Mouse (Mus musculus) erythroblast, embryonic 14.5 days (primary cell): ENCODE results near the gene Gsta3. TPM values are rescaled to one million over a fixed set of nuclear protein-coding genes. Genes with fewer than 3 reads are reported as not detected.
"Not testable (repeated sequence)": the region's sequence is repeated elsewhere in the genome, so short reads cannot be mapped to it uniquely, and the experiment has no call there.

Experiments used
- H3K27me3 ChIP-seq: 2 replicates; pipeline ENCODE4 v1.6.1; 2012; ENCODE audit warnings: inconsistent platforms; ENCODE audit not compliant: control insufficient read depth
- H3K36me3 ChIP-seq: 2 replicates; pipeline ENCODE4 v1.6.1; 2012; ENCODE audit warnings: mild to moderate bottlenecking, inconsistent platforms; ENCODE audit not compliant: control insufficient read depth
- H3K4me1 ChIP-seq: 2 replicates; pipeline ENCODE4 v1.6.1; 2012; ENCODE audit warnings: inconsistent platforms; ENCODE audit not compliant: control insufficient read depth
- H3K4me3 ChIP-seq: replicated peaks from 2 replicates; pipeline ENCODE3; 2012; ENCODE audit warnings: moderate library complexity, mild to moderate bottlenecking, inconsistent platforms
- H3K9me3 ChIP-seq: 2 replicates; pipeline ENCODE4 v1.6.1; 2012; ENCODE audit warnings: low read length, inconsistent platforms, mixed read lengths; ENCODE audit not compliant: control insufficient read depth
- GATA1 ChIP-seq: IDR thresholded peaks from 2 replicates; pipeline ENCODE4 v1.6.1; 2012; ENCODE audit warnings: low read length, inconsistent platforms, mixed read lengths
- TAL1 ChIP-seq: IDR thresholded peaks from 3 replicates; pipeline ENCODE4 v1.6.1; 2012; ENCODE audit warnings: low read length, inconsistent platforms, mixed read lengths
- polyA plus RNA-seq: library from polyadenylated mRNA; stranded (reverse); fragments of >175 nt; gene quantifications from 2 replicates; pipeline ENCODE4 v1.2.3, GENCODE M21; 2012

Gsta3 gene
- polyA plus RNA-seq, 1 experiment = 0.02 TPM

DNA sequence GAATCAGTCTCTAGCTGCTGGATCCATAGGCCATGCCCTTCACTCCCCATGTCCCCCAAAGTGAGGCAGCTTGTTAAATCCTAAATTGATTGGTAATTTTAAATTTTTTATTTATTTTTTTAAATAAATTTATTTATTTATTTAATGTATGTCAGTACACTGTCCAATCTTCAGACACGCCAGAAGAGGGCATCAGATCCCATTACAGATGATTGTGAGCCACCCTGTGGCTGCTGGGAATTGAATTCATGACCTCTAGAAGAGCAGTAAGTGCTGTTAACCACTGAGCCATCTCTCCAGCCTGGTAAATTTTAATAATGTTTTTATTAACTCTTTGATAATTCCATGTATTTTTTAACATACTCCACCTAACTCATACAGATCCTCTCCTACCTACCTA is 26.4 kb downstream of the Gsta3 start:
- Histone ChIP-seq H3K27me3 (no peaks in the 10 kb centered on the region), H3K4me3 (no peak overlapping the region), H3K4me1 (no peaks in the 10 kb centered on the region), H3K36me3 (no peaks in the 10 kb centered on the region; the same call in 1 of the 2 replicates), H3K9me3 (no peaks in the 10 kb centered on the region)
- no peak for TF ChIP-seq GATA1
- no peak for TF ChIP-seq TAL1

GRCm38 (mm10) chr1:21267466-21267865 is 27.1 kb downstream of the Gsta3 start:
- H3K9me3 ChIP-seq, H3K4me1 ChIP-seq, H3K27me3 ChIP-seq, H3K36me3 ChIP-seq, H3K4me3 ChIP-seq: not testable (repeated sequence)

- Histone ChIP-seq H3K36me3 (no peaks in the 10 kb centered on the region), H3K9me3 (no peaks in the 10 kb centered on the region), H3K27me3 (0 out of 2 replicates have a peak, but pooled peaks cover 2% of the 10 kb centered on the region), H3K4me1 (no peaks in the 10 kb centered on the region), H3K4me3 (no peak overlapping the region)
- TF ChIP-seq TAL1 (no peak), GATA1 (no peak)
Measured at GRCm38 (mm10) chr1:21271343-21272055, 31.1 kb downstream of the Gsta3 start.

DNA sequence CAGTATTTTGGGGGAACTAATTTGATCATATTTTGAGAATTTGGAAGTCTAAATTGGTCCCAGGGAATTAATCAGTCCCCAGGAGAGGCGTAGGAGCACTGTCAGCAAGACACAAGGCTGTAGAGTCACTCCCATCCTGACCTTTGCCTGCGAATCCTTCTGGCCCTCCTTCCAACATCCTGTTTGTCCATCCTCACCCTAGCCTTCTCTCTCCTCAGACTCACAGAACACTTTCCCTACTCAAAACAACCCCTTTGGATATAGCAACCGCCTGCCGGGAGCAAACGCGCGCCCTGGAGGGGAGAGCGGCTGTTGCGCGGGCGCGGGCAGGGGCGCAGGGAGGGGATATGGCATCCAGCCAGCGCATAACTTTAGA is 31.7 kb downstream of the Gsta3 start:
- TF ChIP-seq GATA1 (no peak), TAL1 (no peak)
- Histone ChIP-seq H3K9me3 (no peaks in the 10 kb centered on the region), H3K4me3 (no peak overlapping the region), H3K36me3 (no peaks in the 10 kb centered on the region), H3K27me3 (0 out of 2 replicates have a peak, but pooled peaks cover 2% of the 10 kb centered on the region), H3K4me1 (no peaks in the 10 kb centered on the region)

DNA sequence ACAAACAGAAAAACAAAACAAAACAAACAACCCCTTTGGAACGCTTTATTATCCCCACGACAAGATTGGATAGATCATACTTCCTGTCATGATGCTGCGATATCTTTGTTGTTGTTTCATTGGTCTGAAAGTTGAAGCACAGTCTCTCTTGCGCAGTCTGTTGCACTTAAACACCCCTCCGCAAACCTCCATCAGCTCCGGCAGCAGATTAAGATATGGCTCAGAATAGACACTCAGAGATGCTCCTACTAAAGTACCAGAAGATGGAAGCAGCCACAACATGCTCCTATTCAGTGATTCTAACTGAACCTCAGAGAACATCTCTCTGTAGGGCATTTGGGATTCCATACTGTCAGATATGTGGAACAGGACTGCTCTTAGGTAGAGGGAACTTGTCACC is 32.7 kb downstream of the Gsta3 start:
- Histone ChIP-seq H3K36me3 (no peaks in the 10 kb centered on the region), H3K9me3 (no peaks in the 10 kb centered on the region), H3K27me3 (0 out of 2 replicates have a peak, but pooled peaks cover 2% of the 10 kb centered on the region), H3K4me3 (no peak overlapping the region), H3K4me1 (no peaks in the 10 kb centered on the region)
- TF ChIP-seq TAL1 = no peak
- no peak for TF ChIP-seq GATA1

GRCm38 (mm10) chr1:21274437-21275040 is 34.1 kb downstream of the Gsta3 start:
- Histone ChIP-seq H3K36me3 (no peaks in the 10 kb centered on the region), H3K9me3 (no peaks in the 10 kb centered on the region), H3K4me1 (no peaks in the 10 kb centered on the region), H3K27me3 (0 out of 2 replicates have a peak, but pooled peaks cover 2% of the 10 kb centered on the region), H3K4me3 (no peak overlapping the region)
- TF ChIP-seq TAL1 (no peak), GATA1 (no peak)

DNA sequence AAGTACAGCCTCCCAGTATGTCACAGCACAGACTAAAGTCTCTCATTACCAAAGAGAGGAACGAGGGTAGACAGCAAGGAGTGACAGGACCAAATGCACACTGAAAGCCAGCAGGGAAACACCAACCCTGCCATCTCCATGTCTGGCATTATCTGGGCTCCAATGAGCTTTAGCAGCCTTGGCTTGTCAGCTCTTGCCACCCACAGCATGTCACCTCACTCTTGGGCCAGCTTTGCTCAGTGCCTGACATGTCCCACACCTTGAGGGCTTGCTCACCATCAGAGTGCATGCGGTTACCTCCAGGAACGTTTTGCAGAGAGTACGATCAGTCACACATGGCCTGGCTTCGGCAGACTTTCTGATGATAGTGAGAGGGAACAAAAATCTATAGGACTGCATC is 35.0 kb downstream of the Gsta3 start:
- not testable (repeated sequence) for H3K4me3 ChIP-seq, H3K27me3 ChIP-seq, H3K9me3 ChIP-seq, H3K36me3 ChIP-seq, H3K4me1 ChIP-seq

DNA sequence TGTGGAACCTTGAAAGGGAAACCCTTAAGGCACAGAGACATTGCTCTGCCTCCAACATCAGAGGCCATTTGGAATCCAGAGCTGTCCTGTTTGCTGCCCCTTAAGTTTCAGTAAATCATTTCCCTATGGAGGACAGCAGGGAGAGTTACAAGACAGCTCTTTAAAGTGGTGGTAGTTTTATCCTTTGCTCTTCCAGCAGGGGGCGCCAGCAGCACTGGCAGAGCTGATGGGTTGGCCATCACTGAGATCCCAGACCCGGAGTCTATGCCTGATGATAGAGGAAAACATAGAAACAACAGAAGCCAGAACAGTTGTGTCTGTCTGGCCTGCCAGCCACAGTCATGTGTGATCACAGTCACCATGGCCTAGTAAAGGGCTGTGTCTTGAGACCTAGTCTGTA is 35.8 kb downstream of the Gsta3 start:
- not testable (repeated sequence) for H3K9me3 ChIP-seq

GRCm38 (mm10) chr1:21280306-21280705 is 39.9 kb downstream of the Gsta3 start:
- Histone ChIP-seq H3K36me3 (no peaks in the 10 kb centered on the region), H3K4me3 (no peak overlapping the region), H3K4me1 (no peaks in the 10 kb centered on the region), H3K27me3 (no peaks in the 10 kb centered on the region), H3K9me3 (no peaks in the 10 kb centered on the region)
- TF ChIP-seq GATA1 (no peak), TAL1 (no peak)

More for the DNA sequence above, 35.8 kb downstream of the Gsta3 start:
- H3K4me1 ChIP-seq, H3K36me3 ChIP-seq, H3K4me3 ChIP-seq, H3K27me3 ChIP-seq: not testable (repeated sequence)

DNA sequence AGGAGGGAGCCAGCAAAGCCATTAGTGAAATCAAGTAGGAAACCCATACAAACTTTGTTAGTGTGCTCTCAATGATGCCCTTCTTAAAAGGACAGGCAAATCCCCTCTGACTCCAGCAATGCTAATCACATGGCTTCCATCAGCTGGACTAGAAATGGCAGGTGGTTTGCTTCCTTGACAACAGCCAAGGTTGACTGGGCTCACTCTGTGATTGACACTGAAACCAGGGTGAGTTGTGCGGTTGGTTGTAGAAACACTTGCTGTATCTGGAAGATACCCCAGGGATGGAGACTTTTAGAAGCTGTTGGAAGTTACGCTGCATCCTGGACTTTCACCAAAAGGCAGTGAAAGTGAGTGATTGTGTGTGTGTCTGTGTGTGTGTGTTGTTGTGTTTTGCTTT is 44.3 kb downstream of the Gsta3 start:
- H3K27me3 ChIP-seq, H3K36me3 ChIP-seq, H3K9me3 ChIP-seq, H3K4me1 ChIP-seq, H3K4me3 ChIP-seq: not testable (repeated sequence)
